Mouse (Mus musculus): ENCODE data around the gene Ccdc40. TPM values are rescaled to one million over a fixed set of nuclear protein-coding genes. Genes with fewer than 3 reads are reported as not detected.
A peak's percentile ranks its signal among the peaks of the same experiment; 100 is the strongest.
"Not testable (repeated sequence)": the region's sequence is repeated elsewhere in the genome, so short reads cannot be mapped to it uniquely, and the experiment has no call there.

Gene Ccdc40
- polyA plus RNA-seq, 1 experiment from 2014 or later, result 2.9 TPM

DNA sequence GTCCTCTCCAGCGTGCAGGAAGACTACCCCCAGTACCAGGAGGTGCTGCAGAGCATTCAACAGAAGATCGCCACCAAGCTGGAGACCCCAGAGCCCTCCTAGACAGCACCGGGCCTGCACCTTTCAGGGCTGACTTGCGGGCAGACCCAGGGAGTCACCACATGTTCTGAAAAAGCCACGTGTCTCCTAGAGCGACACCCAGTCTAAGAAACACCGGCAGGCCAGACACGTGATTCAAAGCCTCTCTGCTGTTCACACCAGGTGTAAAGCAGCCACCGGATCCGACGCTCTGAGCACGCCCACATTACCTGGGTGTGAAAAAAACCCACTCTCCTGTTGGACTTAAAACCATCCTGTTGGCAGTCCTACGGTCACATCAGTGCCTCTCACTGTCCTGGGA lies 36.0 kb downstream of the Ccdc40 start:
- peaks cover 6% of the 10 kb centered on the region; the same call in 1 of the 2 replicates for H3K4me1 ChIP-seq (ENCODE audit: control insufficient read depth, insufficient read depth, low read length)
- H3K9ac ChIP-seq (ENCODE audit: low read length), result no peak overlapping the region
- ATAC-seq (replicated peaks; ENCODE audit: extremely low read depth, insufficient read depth, low FRiP score), result no peak
- H3K27me3 ChIP-seq (ENCODE audit: control insufficient read depth, insufficient read depth, low read length), result no peaks in the 10 kb centered on the region
- H3K4me2 ChIP-seq (ENCODE audit: low read depth, low read length), result no peak overlapping the region
- no peak overlapping the region for H3K27ac ChIP-seq (ENCODE audit: low read length)
- no peak overlapping the region for H3K4me3 ChIP-seq (ENCODE audit: low read length)
- 88% methylated on average over 13 of the region's 13 CpGs for WGBS
- H3K9me3 ChIP-seq (replicated peaks; ENCODE audit: control insufficient read depth, low read length), result no peaks in the 10 kb centered on the region
- H3K36me3 ChIP-seq (ENCODE audit: control insufficient read depth, insufficient read depth), result no peaks in the 10 kb centered on the region

DNA sequence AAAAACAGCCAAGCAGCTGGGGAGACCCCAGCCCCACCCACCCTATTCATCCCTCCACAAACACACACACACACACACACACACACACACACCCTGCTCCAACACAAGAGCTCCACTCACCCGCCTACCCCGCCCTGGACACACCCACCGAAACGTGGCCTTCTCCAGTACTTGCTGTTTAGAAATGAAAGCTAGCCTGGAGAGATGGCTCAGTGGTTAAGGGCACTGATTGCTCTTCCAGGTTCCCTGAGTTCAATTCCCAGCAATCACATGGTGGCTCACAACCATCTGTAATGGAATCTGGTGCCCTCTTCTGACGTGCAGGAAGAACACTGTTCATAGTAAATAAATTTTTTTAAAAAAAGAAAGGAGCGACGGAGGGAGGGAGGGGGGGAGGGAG lies 37.4 kb downstream of the Ccdc40 start:
- no peak overlapping the region for H3K4me3 ChIP-seq (ENCODE audit: low read length)
- H3K4me2 ChIP-seq (ENCODE audit: low read depth, low read length), result no peak overlapping the region
- H3K27me3 ChIP-seq (ENCODE audit: control insufficient read depth, insufficient read depth, low read length), result no peaks in the 10 kb centered on the region
- H3K9me3 ChIP-seq (replicated peaks; ENCODE audit: control insufficient read depth, low read length), result no peaks in the 10 kb centered on the region
- H3K36me3 ChIP-seq (ENCODE audit: control insufficient read depth, insufficient read depth), result 0 out of 2 replicates have a peak, but pooled peaks cover 3% of the 10 kb centered on the region
- no peak overlapping the region for H3K27ac ChIP-seq (ENCODE audit: low read length)
- no peak for ATAC-seq (replicated peaks; ENCODE audit: extremely low read depth, insufficient read depth, low FRiP score)
- H3K9ac ChIP-seq (ENCODE audit: low read length), result no peak overlapping the region
- 80% methylated on average over 7 of the region's 7 CpGs for WGBS
- peaks cover 6% of the 10 kb centered on the region; the same call in 1 of the 2 replicates for H3K4me1 ChIP-seq (ENCODE audit: control insufficient read depth, insufficient read depth, low read length)

DNA sequence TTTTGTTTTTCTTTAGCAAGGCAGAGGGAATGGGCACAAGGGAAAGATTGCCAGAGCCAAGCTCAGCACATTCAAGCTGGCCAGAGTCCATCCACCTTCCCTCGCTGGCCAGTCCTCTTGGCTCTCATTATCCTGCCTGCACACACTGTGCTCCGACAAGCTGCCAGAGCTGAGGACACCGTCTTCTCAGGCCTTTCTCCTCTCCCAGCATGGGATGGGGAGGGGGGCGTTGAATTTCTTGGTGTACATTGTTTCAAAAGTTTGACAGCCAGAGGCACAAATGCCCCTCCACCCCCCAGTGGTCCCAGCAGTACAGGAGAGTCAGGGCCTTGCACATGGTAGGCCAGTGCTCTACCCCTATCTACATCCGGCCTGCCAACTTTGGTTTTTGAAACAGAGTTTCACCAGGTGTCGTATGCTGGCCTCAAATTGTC lies 38.9 kb downstream of the Ccdc40 start:
- Histone ChIP-seq H3K9me3 (replicated peaks; ENCODE audit: control insufficient read depth, low read length) (no peaks in the 10 kb centered on the region), H3K4me1 (ENCODE audit: control insufficient read depth, insufficient read depth, low read length) (peaks cover 6% of the 10 kb centered on the region; the same call in 1 of the 2 replicates), H3K27me3 (ENCODE audit: control insufficient read depth, insufficient read depth, low read length) (no peaks in the 10 kb centered on the region), H3K4me3 (ENCODE audit: low read length) (peak overlapping the region; percentile 65; the same call in 1 of the 2 replicates), H3K9ac (ENCODE audit: low read length) (no peak overlapping the region; the same call in 1 of the 2 replicates), H3K27ac (ENCODE audit: low read length) (no peak overlapping the region), H3K36me3 (ENCODE audit: control insufficient read depth, insufficient read depth) (0 out of 2 replicates have a peak, but pooled peaks cover 4% of the 10 kb centered on the region), H3K4me2 (ENCODE audit: low read depth, low read length) (peak overlapping the region; percentile 87)
- 45% methylated on average over 6 of the region's 6 CpGs for WGBS
- no peak for ATAC-seq (replicated peaks; ENCODE audit: extremely low read depth, insufficient read depth, low FRiP score)

DNA sequence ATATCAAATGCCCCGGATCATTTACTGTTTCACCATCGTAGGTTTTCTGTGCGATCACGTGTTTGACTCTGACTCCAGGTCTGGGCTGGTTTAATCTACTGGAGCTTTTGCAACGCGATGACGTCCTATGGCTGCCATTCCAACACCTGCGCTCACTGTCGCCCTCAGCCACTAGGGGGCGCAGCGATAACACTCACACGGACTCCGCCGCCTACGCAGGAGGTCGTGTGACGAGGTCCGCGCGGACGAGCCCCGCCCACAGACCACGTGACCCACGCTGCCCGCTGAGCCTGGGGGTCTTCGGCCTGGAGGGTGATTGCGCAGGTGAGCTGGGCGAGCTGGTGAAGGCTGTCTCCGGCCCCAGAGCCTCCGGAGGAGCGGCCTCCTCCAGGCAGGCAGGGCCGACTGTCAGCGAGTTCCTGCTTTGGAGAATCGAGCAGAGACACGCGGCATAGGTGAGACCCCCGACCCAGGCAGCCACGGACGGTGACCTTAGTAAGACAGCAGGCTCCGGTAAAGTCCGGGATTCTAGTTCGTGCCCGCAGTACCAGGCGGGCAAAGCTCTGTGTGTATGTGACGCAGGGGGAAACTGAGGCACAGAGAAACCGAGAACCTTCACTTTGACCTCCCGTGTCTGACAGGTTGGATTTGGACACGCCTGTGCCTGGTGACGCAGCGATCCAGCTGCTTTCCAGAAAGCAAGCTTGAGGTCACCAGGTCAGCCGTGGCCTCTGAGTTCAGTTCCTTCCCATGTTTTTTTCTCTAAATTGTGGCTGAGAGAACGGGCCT lies 39.6 kb downstream of the Ccdc40 start, which contains the start of gene Gaa:
Gene Gaa, plus strand, starts transcription at position 120 of the 789 bp plus-strand sequence.
- H3K9ac ChIP-seq (ENCODE audit: low read length), result peak within 1 kb of the TSS; percentile 82
- WGBS, result 3% methylated on average over 52 of the region's 52 CpGs
- H3K9me3 ChIP-seq (replicated peaks; ENCODE audit: control insufficient read depth, low read length), result no peaks in the 10 kb centered on the region
- H3K36me3 ChIP-seq (ENCODE audit: control insufficient read depth, insufficient read depth), result peaks cover 7% of the 10 kb centered on the region
- peak within 1 kb of the TSS; percentile 65 for H3K4me3 ChIP-seq (ENCODE audit: low read length)
- H3K27ac ChIP-seq (ENCODE audit: low read length), result peak within 1 kb of the TSS; percentile 11; the same call in 1 of the 2 replicates
- peaks cover 6% of the 10 kb centered on the region; the same call in 1 of the 2 replicates for H3K4me1 ChIP-seq (ENCODE audit: control insufficient read depth, insufficient read depth, low read length)
- H3K27me3 ChIP-seq (ENCODE audit: control insufficient read depth, insufficient read depth, low read length), result no peaks in the 10 kb centered on the region
- peak; percentile 83 for ATAC-seq (replicated peaks; ENCODE audit: extremely low read depth, insufficient read depth, low FRiP score)
- peak within 1 kb of the TSS; percentile 87 for H3K4me2 ChIP-seq (ENCODE audit: low read depth, low read length)

DNA sequence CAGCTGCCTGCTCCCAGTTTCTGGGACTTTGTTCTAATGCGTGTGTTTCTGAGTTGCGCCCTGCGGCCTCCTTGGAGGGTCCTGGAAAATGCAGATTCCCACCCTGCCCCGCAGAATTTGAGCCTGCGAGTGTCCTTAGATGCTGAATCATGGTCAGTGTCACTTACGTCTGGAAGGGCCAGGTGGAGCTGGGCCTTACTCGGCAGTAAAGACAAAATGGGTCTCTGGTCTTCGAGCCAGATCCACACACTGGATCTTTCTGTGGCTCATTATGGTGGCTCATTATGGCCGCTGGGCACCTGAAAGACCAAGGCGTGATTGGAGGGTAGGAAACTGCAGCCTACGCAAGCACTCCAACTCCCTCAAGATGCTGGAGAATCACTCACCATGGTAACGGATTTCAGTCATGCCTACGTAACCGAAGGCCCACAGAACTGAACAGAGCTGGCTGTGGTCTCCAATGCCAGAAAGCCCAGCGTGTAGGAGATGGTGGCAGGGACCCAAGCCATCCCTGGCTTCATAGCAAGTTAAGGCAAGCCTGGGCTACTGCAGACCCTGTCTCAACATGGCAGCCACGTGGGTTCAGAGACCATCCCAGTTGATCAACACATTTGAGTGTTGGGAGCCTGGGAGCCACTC lies 40.3 kb downstream of the Ccdc40 start:
- WGBS, result 84% methylated on average over 16 of the region's 16 CpGs
- H3K9ac ChIP-seq (ENCODE audit: low read length), result peak overlapping the region; percentile 82
- no peak for ATAC-seq (replicated peaks; ENCODE audit: extremely low read depth, insufficient read depth, low FRiP score)
- H3K4me2 ChIP-seq (ENCODE audit: low read depth, low read length), result peak overlapping the region; percentile 87
- peaks cover 14% of the 10 kb centered on the region for H3K36me3 ChIP-seq (ENCODE audit: control insufficient read depth, insufficient read depth)
- no peaks in the 10 kb centered on the region for H3K27me3 ChIP-seq (ENCODE audit: control insufficient read depth, insufficient read depth, low read length)
- peak overlapping the region; percentile 65 for H3K4me3 ChIP-seq (ENCODE audit: low read length)
- H3K27ac ChIP-seq (ENCODE audit: low read length), result no peak overlapping the region
- H3K9me3 ChIP-seq (replicated peaks; ENCODE audit: control insufficient read depth, low read length), result no peaks in the 10 kb centered on the region
- H3K4me1 ChIP-seq (ENCODE audit: control insufficient read depth, insufficient read depth, low read length), result peaks cover 6% of the 10 kb centered on the region; the same call in 1 of the 2 replicates

DNA sequence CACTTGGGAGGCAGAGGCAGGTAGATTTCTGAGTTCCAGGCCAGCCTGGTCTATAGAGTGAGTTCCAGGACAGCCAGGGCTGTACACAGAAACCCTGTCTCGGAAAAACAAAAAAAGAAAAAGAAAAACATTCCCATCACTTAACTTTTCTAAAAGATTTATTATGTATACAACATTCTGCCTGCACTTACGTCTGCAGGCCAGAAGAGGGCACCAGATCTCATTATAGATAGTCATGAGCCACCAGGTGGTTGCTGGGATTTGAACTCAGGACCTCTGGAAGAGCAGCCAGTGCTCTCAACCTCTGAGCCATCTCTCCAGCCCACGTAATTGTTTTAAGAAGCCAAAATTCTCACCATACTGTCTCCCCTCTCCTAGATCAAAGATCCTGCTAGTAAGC lies 44.1 kb downstream of the Ccdc40 start:
- H3K36me3 ChIP-seq (ENCODE audit: control insufficient read depth, insufficient read depth), result peaks cover 41% of the 10 kb centered on the region
- H3K27me3 ChIP-seq (ENCODE audit: control insufficient read depth, insufficient read depth, low read length); H3K4me3 ChIP-seq (ENCODE audit: low read length); H3K4me1 ChIP-seq (ENCODE audit: control insufficient read depth, insufficient read depth, low read length); H3K4me2 ChIP-seq (ENCODE audit: low read depth, low read length); ATAC-seq (replicated peaks; ENCODE audit: extremely low read depth, insufficient read depth, low FRiP score); H3K9me3 ChIP-seq (replicated peaks; ENCODE audit: control insufficient read depth, low read length); H3K9ac ChIP-seq (ENCODE audit: low read length); H3K27ac ChIP-seq (ENCODE audit: low read length): not testable (repeated sequence)
- WGBS, result 76% methylated on average over 3 of the region's 3 CpGs

DNA sequence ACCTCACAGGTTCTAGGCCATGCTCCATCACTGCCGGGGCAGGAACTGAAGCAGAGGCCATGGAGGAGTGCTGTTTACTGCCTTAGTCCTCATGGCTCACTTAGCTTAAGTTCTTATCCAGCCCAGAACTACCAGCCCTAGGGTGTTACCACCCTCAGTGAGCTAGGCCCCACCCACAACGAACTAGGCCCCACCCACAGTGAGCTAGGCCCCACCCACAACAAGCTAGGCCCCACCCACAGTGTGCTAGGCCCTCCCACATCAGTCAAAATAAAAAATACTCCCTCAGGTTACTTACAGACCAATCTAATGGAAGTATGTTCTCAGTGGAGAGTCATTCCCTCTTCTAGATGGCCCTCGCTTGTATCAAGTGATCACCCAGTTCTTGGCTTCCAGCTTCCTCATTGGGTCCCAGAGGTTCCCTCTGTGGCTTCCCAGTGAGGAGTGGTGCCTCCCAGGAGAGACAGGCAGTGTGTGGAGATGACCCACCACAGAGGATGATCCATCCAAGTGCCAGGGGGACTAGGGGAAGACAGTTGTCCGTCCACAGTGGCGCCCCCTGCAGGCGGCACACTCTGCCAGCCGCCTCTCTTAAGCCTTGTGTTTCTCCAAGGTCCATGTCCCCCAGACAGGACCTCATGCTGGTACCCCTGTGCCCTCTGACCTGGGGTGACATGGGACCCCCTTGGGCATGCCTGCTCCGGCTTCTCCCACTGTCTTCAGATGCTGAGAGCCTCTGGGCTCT lies 45.0 kb downstream of the Ccdc40 start:
- 85% methylated on average over 8 of the region's 8 CpGs for WGBS

DNA sequence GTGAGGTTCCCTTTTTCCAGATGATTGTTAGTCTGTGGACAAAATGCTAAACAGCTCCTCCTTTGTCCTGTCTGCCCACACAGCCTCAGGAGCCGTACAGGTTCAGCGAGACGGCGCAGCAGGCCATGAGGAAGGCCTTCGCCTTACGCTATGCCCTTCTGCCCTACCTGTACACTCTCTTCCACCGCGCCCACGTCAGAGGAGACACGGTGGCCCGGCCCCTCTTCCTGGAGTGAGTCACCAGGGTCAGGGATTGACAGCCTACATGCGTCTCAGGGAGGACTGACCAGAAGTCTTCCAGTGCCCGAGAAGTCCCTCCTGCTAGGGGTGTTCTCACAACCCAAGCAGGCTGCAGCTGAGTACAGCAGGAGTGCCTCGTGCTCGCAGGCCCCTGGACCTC lies 52.7 kb downstream of the Ccdc40 start:
- no peak overlapping the region for H3K4me3 ChIP-seq (ENCODE audit: low read length)
- peaks cover 3% of the 10 kb centered on the region; the same call in 1 of the 2 replicates for H3K4me1 ChIP-seq (ENCODE audit: control insufficient read depth, insufficient read depth, low read length)
- no peak overlapping the region for H3K27ac ChIP-seq (ENCODE audit: low read length)
- WGBS, result 85% methylated on average over 15 of the region's 15 CpGs
- no peak overlapping the region for H3K4me2 ChIP-seq (ENCODE audit: low read depth, low read length)
- ATAC-seq (replicated peaks; ENCODE audit: extremely low read depth, insufficient read depth, low FRiP score), result no peak
- H3K36me3 ChIP-seq (ENCODE audit: control insufficient read depth, insufficient read depth), result peaks cover 16% of the 10 kb centered on the region
- no peak overlapping the region for H3K9ac ChIP-seq (ENCODE audit: low read length)
- no peaks in the 10 kb centered on the region for H3K9me3 ChIP-seq (replicated peaks; ENCODE audit: control insufficient read depth, low read length)
- H3K27me3 ChIP-seq (ENCODE audit: control insufficient read depth, insufficient read depth, low read length), result no peaks in the 10 kb centered on the region

More for the DNA sequence above, 45.0 kb downstream of the Ccdc40 start:
- Histone ChIP-seq H3K4me2 (ENCODE audit: low read depth, low read length) (no peak overlapping the region), H3K27me3 (ENCODE audit: control insufficient read depth, insufficient read depth, low read length) (no peaks in the 10 kb centered on the region), H3K9ac (ENCODE audit: low read length) (no peak overlapping the region), H3K9me3 (replicated peaks; ENCODE audit: control insufficient read depth, low read length) (no peaks in the 10 kb centered on the region), H3K36me3 (ENCODE audit: control insufficient read depth, insufficient read depth) (peaks cover 41% of the 10 kb centered on the region), H3K27ac (ENCODE audit: low read length) (no peak overlapping the region), H3K4me1 (ENCODE audit: control insufficient read depth, insufficient read depth, low read length) (0 out of 2 replicates have a peak, but pooled peaks cover 1% of the 10 kb centered on the region), H3K4me3 (ENCODE audit: low read length) (no peak overlapping the region)
- ATAC-seq (replicated peaks; ENCODE audit: extremely low read depth, insufficient read depth, low FRiP score), result no peak
